Mouse (Mus musculus): ENCODE results near the gene Gdf15. TPM values are rescaled to one million over a fixed set of nuclear protein-coding genes. Genes with fewer than 3 reads are reported as not detected.

Gdf15 gene
- polyA plus RNA-seq, 1 experiment from 2014 or later = 0.60 TPM

GRCm38 (mm10) chr8:70625104-70625503 is 7.2 kb downstream of the Gdf15 start:
- Histone ChIP-seq H3K4me2 (ENCODE audit: low read depth, low read length) (no peak overlapping the region), H3K27ac (ENCODE audit: low read length) (no peak overlapping the region), H3K27me3 (ENCODE audit: control insufficient read depth, insufficient read depth, low read depth, low read length) (peaks cover 9% of the 10 kb centered on the region; the same call in 1 of the 2 replicates), H3K9me3 (ENCODE audit: control insufficient read depth, low read length) (no peaks in the 10 kb centered on the region), H3K4me3 (ENCODE audit: low read length) (no peak overlapping the region), H3K4me1 (replicated peaks; ENCODE audit: control insufficient read depth, insufficient read depth, low read length) (peaks cover 5% of the 10 kb centered on the region; the same call in 1 of the 2 replicates), H3K9ac (ENCODE audit: low read length) (peak overlapping the region; percentile 24; the same call in 1 of the 2 replicates), H3K36me3 (ENCODE audit: control insufficient read depth, insufficient read depth, low read length) (no peaks in the 10 kb centered on the region)
- ATAC-seq (ENCODE audit: low read depth) = no peak
- WGBS = 13% methylated on average over 5 of the region's 5 CpGs

GRCm38 (mm10) chr8:70622220-70622619 is 10.0 kb downstream of the Gdf15 start:
- H3K4me3 ChIP-seq (ENCODE audit: low read length) = no peak overlapping the region

GRCm38 (mm10) chr8:70618888-70619334 is 13.3 kb downstream of the Gdf15 start:
- Histone ChIP-seq H3K27ac (ENCODE audit: low read length) (no peak overlapping the region), H3K4me1 (replicated peaks; ENCODE audit: control insufficient read depth, insufficient read depth, low read length) (peaks cover under 1% of the 10 kb centered on the region), H3K4me2 (ENCODE audit: low read depth, low read length) (no peak overlapping the region), H3K36me3 (ENCODE audit: control insufficient read depth, insufficient read depth, low read length) (no peaks in the 10 kb centered on the region), H3K9ac (ENCODE audit: low read length) (no peak overlapping the region), H3K27me3 (ENCODE audit: control insufficient read depth, insufficient read depth, low read depth, low read length) (peaks cover 9% of the 10 kb centered on the region; the same call in 1 of the 2 replicates), H3K9me3 (ENCODE audit: control insufficient read depth, low read length) (no peaks in the 10 kb centered on the region), H3K4me3 (ENCODE audit: low read length) (no peak overlapping the region)
- WGBS = 29% methylated on average over 9 of the region's 9 CpGs
- peak; percentile 45; the same call in 1 of the 2 replicates for ATAC-seq (ENCODE audit: low read depth)

More at GRCm38 (mm10) chr8:70622220-70622619, 10.0 kb downstream of the Gdf15 start:
- Histone ChIP-seq H3K27me3 (ENCODE audit: control insufficient read depth, insufficient read depth, low read depth, low read length) (peaks cover 9% of the 10 kb centered on the region; the same call in 1 of the 2 replicates), H3K9ac (ENCODE audit: low read length) (no peak overlapping the region), H3K9me3 (ENCODE audit: control insufficient read depth, low read length) (no peaks in the 10 kb centered on the region), H3K36me3 (ENCODE audit: control insufficient read depth, insufficient read depth, low read length) (no peaks in the 10 kb centered on the region), H3K27ac (ENCODE audit: low read length) (no peak overlapping the region), H3K4me2 (ENCODE audit: low read depth, low read length) (no peak overlapping the region), H3K4me1 (replicated peaks; ENCODE audit: control insufficient read depth, insufficient read depth, low read length) (0 out of 2 replicates have a peak, but pooled peaks cover 3% of the 10 kb centered on the region)
- 42% methylated on average over 3 of the region's 3 CpGs for WGBS
- ATAC-seq (ENCODE audit: low read depth) = no peak

GRCm38 (mm10) chr8:70617985-70618384 is 14.3 kb downstream of the Gdf15 start:
- Histone ChIP-seq H3K9ac (ENCODE audit: low read length) (peak overlapping the region; percentile 15; the same call in 1 of the 2 replicates), H3K4me2 (ENCODE audit: low read depth, low read length) (no peak overlapping the region), H3K9me3 (ENCODE audit: control insufficient read depth, low read length) (no peaks in the 10 kb centered on the region), H3K27me3 (ENCODE audit: control insufficient read depth, insufficient read depth, low read depth, low read length) (peaks cover 9% of the 10 kb centered on the region; the same call in 1 of the 2 replicates), H3K4me3 (ENCODE audit: low read length) (no peak overlapping the region), H3K36me3 (ENCODE audit: control insufficient read depth, insufficient read depth, low read length) (no peaks in the 10 kb centered on the region), H3K4me1 (replicated peaks; ENCODE audit: control insufficient read depth, insufficient read depth, low read length) (peaks cover 4% of the 10 kb centered on the region), H3K27ac (ENCODE audit: low read length) (no peak overlapping the region)
- 70% methylated on average over 11 of the region's 11 CpGs for WGBS
- ATAC-seq (ENCODE audit: low read depth) = no peak

GRCm38 (mm10) chr8:70616645-70617044 is 15.6 kb downstream of the Gdf15 start:
- no peak overlapping the region for H3K27ac ChIP-seq (ENCODE audit: low read length)
- H3K36me3 ChIP-seq (ENCODE audit: control insufficient read depth, insufficient read depth, low read length) = no peaks in the 10 kb centered on the region
- peaks cover 6% of the 10 kb centered on the region for H3K4me1 ChIP-seq (replicated peaks; ENCODE audit: control insufficient read depth, insufficient read depth, low read length)
- H3K4me3 ChIP-seq (ENCODE audit: low read length) = no peak overlapping the region
- H3K27me3 ChIP-seq (ENCODE audit: control insufficient read depth, insufficient read depth, low read depth, low read length) = peaks cover 3% of the 10 kb centered on the region; the same call in 1 of the 2 replicates
- whole genome bisulfite sequencing = 32% methylated on average over 11 of the region's 11 CpGs
- no peak for ATAC-seq (ENCODE audit: low read depth)
- no peak overlapping the region for H3K4me2 ChIP-seq (ENCODE audit: low read depth, low read length)
- H3K9ac ChIP-seq (ENCODE audit: low read length) = no peak overlapping the region
- no peaks in the 10 kb centered on the region for H3K9me3 ChIP-seq (ENCODE audit: control insufficient read depth, low read length)

- H3K9me3 ChIP-seq (ENCODE audit: control insufficient read depth, low read length) = no peaks in the 10 kb centered on the region
- no peak for ATAC-seq (ENCODE audit: low read depth)
- H3K4me3 ChIP-seq (ENCODE audit: low read length) = no peak within 1 kb of the TSS
- H3K36me3 ChIP-seq (ENCODE audit: control insufficient read depth, insufficient read depth, low read length) = no peaks in the 10 kb centered on the region
- 73% methylated on average over 3 of the region's 3 CpGs for WGBS
- H3K4me1 ChIP-seq (replicated peaks; ENCODE audit: control insufficient read depth, insufficient read depth, low read length) = peaks cover 13% of the 10 kb centered on the region
- no peaks in the 10 kb centered on the region; the same call in 1 of the 2 replicates for H3K27me3 ChIP-seq (ENCODE audit: control insufficient read depth, insufficient read depth, low read depth, low read length)
- H3K27ac ChIP-seq (ENCODE audit: low read length) = no peak within 1 kb of the TSS
- no peak within 1 kb of the TSS for H3K9ac ChIP-seq (ENCODE audit: low read length)
- H3K4me2 ChIP-seq (ENCODE audit: low read depth, low read length) = no peak within 1 kb of the TSS
These were observed 16.4 kb downstream of the Gdf15 start, which contains the start of gene Lrrc25 for GRCm38 (mm10) chr8:70615894-70616293. Gene Lrrc25, plus strand, starts transcription at chr8:70616155.

- 65% methylated on average over 8 of the region's 8 CpGs for WGBS
- H3K27me3 ChIP-seq (ENCODE audit: control insufficient read depth, insufficient read depth, low read depth, low read length) = no peaks in the 10 kb centered on the region; the same call in 1 of the 2 replicates
- no peak overlapping the region for H3K4me3 ChIP-seq (ENCODE audit: low read length)
- ATAC-seq (ENCODE audit: low read depth) = no peak
- H3K9me3 ChIP-seq (ENCODE audit: control insufficient read depth, low read length) = no peaks in the 10 kb centered on the region
- no peak overlapping the region for H3K9ac ChIP-seq (ENCODE audit: low read length)
- no peak overlapping the region for H3K27ac ChIP-seq (ENCODE audit: low read length)
- no peak overlapping the region for H3K4me2 ChIP-seq (ENCODE audit: low read depth, low read length)
- peaks cover 19% of the 10 kb centered on the region for H3K4me1 ChIP-seq (replicated peaks; ENCODE audit: control insufficient read depth, insufficient read depth, low read length)
- no peaks in the 10 kb centered on the region for H3K36me3 ChIP-seq (ENCODE audit: control insufficient read depth, insufficient read depth, low read length)
These were observed 17.0 kb downstream of the Gdf15 start for GRCm38 (mm10) chr8:70615281-70615680.

- Histone ChIP-seq H3K9ac (ENCODE audit: low read length) (no peak overlapping the region), H3K36me3 (ENCODE audit: control insufficient read depth, insufficient read depth, low read length) (no peaks in the 10 kb centered on the region), H3K27me3 (ENCODE audit: control insufficient read depth, insufficient read depth, low read depth, low read length) (no peaks in the 10 kb centered on the region), H3K27ac (ENCODE audit: low read length) (0 out of 2 replicates have a peak overlapping the region, but pooled peaks have one; percentile 17), H3K4me1 (replicated peaks; ENCODE audit: control insufficient read depth, insufficient read depth, low read length) (peaks cover 20% of the 10 kb centered on the region), H3K9me3 (ENCODE audit: control insufficient read depth, low read length) (no peaks in the 10 kb centered on the region), H3K4me2 (ENCODE audit: low read depth, low read length) (no peak overlapping the region), H3K4me3 (ENCODE audit: low read length) (no peak overlapping the region)
- no peak for ATAC-seq (ENCODE audit: low read depth)
- WGBS = 56% methylated on average over 5 of the region's 5 CpGs
These were observed 17.8 kb downstream of the Gdf15 start for GRCm38 (mm10) chr8:70614469-70614868.

GRCm38 (mm10) chr8:70613763-70614162 is 18.5 kb downstream of the Gdf15 start:
- H3K4me3 ChIP-seq (ENCODE audit: low read length) = no peak overlapping the region
- no peak overlapping the region for H3K27ac ChIP-seq (ENCODE audit: low read length)
- no peak overlapping the region for H3K9ac ChIP-seq (ENCODE audit: low read length)
- ATAC-seq (ENCODE audit: low read depth) = no peak
- H3K9me3 ChIP-seq (ENCODE audit: control insufficient read depth, low read length) = no peaks in the 10 kb centered on the region
- peaks cover 25% of the 10 kb centered on the region for H3K4me1 ChIP-seq (replicated peaks; ENCODE audit: control insufficient read depth, insufficient read depth, low read length)
- no peak overlapping the region for H3K4me2 ChIP-seq (ENCODE audit: low read depth, low read length)
- no peaks in the 10 kb centered on the region for H3K27me3 ChIP-seq (ENCODE audit: control insufficient read depth, insufficient read depth, low read depth, low read length)
- H3K36me3 ChIP-seq (ENCODE audit: control insufficient read depth, insufficient read depth, low read length) = no peaks in the 10 kb centered on the region
- 3% methylated on average over 1 of the region's 1 CpGs for WGBS
